Mouse (Mus musculus) heart, adult 2 months (tissue): ENCODE results near the gene Cenpt. TPM values are rescaled to one million over a fixed set of nuclear protein-coding genes. Genes with fewer than 3 reads are reported as not detected.

ENCODE experiments used
- DNase-seq, 2 experiments: peaks; one replicate each; pipeline ENCODE4 v3.0.0; 2021
- H3K27ac ChIP-seq: fragments of 200-600 bp; 2 replicates; pipeline ENCODE4 v1.8.1; 2022
- H3K27me3 ChIP-seq: fragments of 200-500 bp; 2 replicates; pipeline ENCODE4 v1.6.1; 2012; ENCODE audit warnings: mild to moderate bottlenecking, low read length, inconsistent platforms, mixed read lengths; ENCODE audit not compliant: control insufficient read depth, insufficient read depth
- H3K36me3 ChIP-seq: fragments of 200-500 bp; 2 replicates; pipeline ENCODE4 v1.6.1; 2012; ENCODE audit warnings: low read length, inconsistent platforms; ENCODE audit not compliant: control insufficient read depth, insufficient read depth
- H3K4me1 ChIP-seq: fragments of 200-500 bp; 2 replicates; pipeline ENCODE4 v1.6.1; 2011; ENCODE audit warnings: low read length; ENCODE audit not compliant: control insufficient read depth, insufficient read depth
- H3K4me3 ChIP-seq: fragments of 200-600 bp; 2 replicates; pipeline ENCODE4 v1.8.1; 2022
- H3K79me2 ChIP-seq: fragments of 200-500 bp; replicated peaks from 2 replicates; pipeline ENCODE4 v1.6.1; 2012; ENCODE audit warnings: mild to moderate bottlenecking, inconsistent platforms, low read length, moderate library complexity, mixed read lengths; ENCODE audit not compliant: control insufficient read depth, insufficient read depth
- H3K9ac ChIP-seq: fragments of 200-500 bp; 2 replicates; pipeline ENCODE4 v1.6.1; 2012; ENCODE audit warnings: low read depth, mild to moderate bottlenecking, control low read depth, inconsistent platforms, low read length, mixed read lengths
- CTCF ChIP-seq: fragments of 200-600 bp; IDR thresholded peaks from 2 replicates; pipeline ENCODE4 v1.8.1; 2022; ENCODE audit warnings: antibody characterized with exemption, mild to moderate bottlenecking, moderate library complexity
- EP300 ChIP-seq: fragments of 200-500 bp; IDR thresholded peaks from 2 replicates; pipeline ENCODE4 v1.6.1; 2011; ENCODE audit warnings: low read depth, low read length, control low read depth; ENCODE audit not compliant: insufficient read depth
- POLR2A ChIP-seq: fragments of 200-500 bp; IDR thresholded peaks from 2 replicates; pipeline ENCODE4 v1.6.1; 2011; ENCODE audit warnings: mild to moderate bottlenecking, low read depth, low read length, control low read depth; ENCODE audit not compliant: insufficient read depth
- WGBS: fragments of 180-500 bp; shearing (Covaris S2); methylation state at CpG from one replicate; pipeline ENCODE4 v1.1.7; 2018; 5-methylcytosine and 5-hydroxymethylcytosine counted together
- intact Hi-C: fragments of 180-260 bp; cut with DNase I; formaldehyde crosslinking; loops from one replicate; pipeline ENCODE4 v1.15.1; 2025
- polyA plus RNA-seq: library from polyadenylated mRNA; depleted of rRNA; stranded (reverse); fragments of >200 nt; gene quantifications from 2 replicates; pipeline ENCODE4 v1.2.3, GENCODE M21; 2012; rRNA removed
- total RNA-seq, 2 experiments: library from RNA; stranded (reverse); gene quantifications; 2 replicates each; pipeline ENCODE4 v1.2.3; 2021

The Cenpt gene
- total and polyA plus RNA-seq, 3 experiments = 2.3 to 6.0 (median 2.7) TPM

GRCm38 (mm10) chr8:105798408-105798807 lies 54.7 kb downstream of the Cenpt start:
- H3K36me3 ChIP-seq = no peaks in the 10 kb centered on the region
- WGBS = 86% methylated on average over 5 of the region's 5 CpGs
- H3K9ac ChIP-seq = no peak overlapping the region
- DNase-seq = no peak
- TF ChIP-seq EP300 (no peak), CTCF (no peak), POLR2A (no peak)
- peaks cover 8% of the 10 kb centered on the region for H3K4me1 ChIP-seq
- H3K79me2 ChIP-seq = peaks cover 4% of the 10 kb centered on the region; the same call in 1 of the 2 replicates
- H3K4me3 ChIP-seq = no peak overlapping the region
- H3K27me3 ChIP-seq = no peaks in the 10 kb centered on the region
- intact Hi-C loops = no loop called here
- H3K27ac ChIP-seq = no peak overlapping the region

GRCm38 (mm10) chr8:105795785-105796184 lies 57.3 kb downstream of the Cenpt start:
- DNase-seq = no peak
- H3K4me3 ChIP-seq = no peak overlapping the region
- H3K9ac ChIP-seq = no peak overlapping the region
- intact Hi-C loops = no loop called here
- H3K27ac ChIP-seq = no peak overlapping the region
- H3K4me1 ChIP-seq = peaks cover 9% of the 10 kb centered on the region
- 79% methylated on average over 1 of the region's 1 CpGs for WGBS
- no peaks in the 10 kb centered on the region for H3K36me3 ChIP-seq
- TF ChIP-seq EP300 (no peak), POLR2A (no peak), CTCF (no peak)
- no peaks in the 10 kb centered on the region for H3K27me3 ChIP-seq
- peaks cover 4% of the 10 kb centered on the region; the same call in 1 of the 2 replicates for H3K79me2 ChIP-seq

Other genes starting within 250 kb of the Cenpt start
- gene Ripor1, start 248.0 kb downstream of the Cenpt start, total RNA-seq = 10 to 100 TPM; 42.5 to 51.6 TPM
- 39.2 TPM in 2 replicates for gene Ripor1, start 248.0 kb downstream of the Cenpt start, polyA plus RNA-seq
- 10 to 100 TPM; 41.4 to 41.9 TPM for gene Ctcf, start 216.7 kb downstream of the Cenpt start, total RNA-seq
- gene Ctcf, start 216.7 kb downstream of the Cenpt start, polyA plus RNA-seq = 9.3 and 13.6 TPM in 2 replicates
- not detected for gene Agrp, start 215.9 kb downstream of the Cenpt start, total RNA-seq
- gene Agrp, start 215.9 kb downstream of the Cenpt start, polyA plus RNA-seq = 0.31 TPM in 1 of 2 replicates, not detected in the other
- under 1 TPM; 0.16 to 0.25 TPM for gene Carmil2, start 167.0 kb downstream of the Cenpt start, total RNA-seq
- 0.29 and 1.4 TPM in 2 replicates for gene Carmil2, start 167.0 kb downstream of the Cenpt start, polyA plus RNA-seq
- gene Acd, start 152.2 kb downstream of the Cenpt start, total RNA-seq = 10 to 100 TPM in 1 of 2 experiments, 1 to 10 TPM in 1; 10.0 to 11.1 TPM
- 19.7 and 22.3 TPM in 2 replicates for gene Acd, start 152.2 kb downstream of the Cenpt start, polyA plus RNA-seq
- gene Pard6a, start 152.1 kb downstream of the Cenpt start, total RNA-seq = 1 to 10 TPM; 5.5 to 6.8 TPM
- gene Pard6a, start 152.1 kb downstream of the Cenpt start, polyA plus RNA-seq = 12.0 and 18.6 TPM in 2 replicates
- gene 4933405L10Rik, start 145.6 kb downstream of the Cenpt start, total RNA-seq = not detected
- not detected in 2 replicates for gene 4933405L10Rik, start 145.6 kb downstream of the Cenpt start, polyA plus RNA-seq
- 1 to 10 TPM; 1.4 to 1.9 TPM for gene Enkd1, start 145.1 kb downstream of the Cenpt start, total RNA-seq
- 2.0 and 2.2 TPM in 2 replicates for gene Enkd1, start 145.1 kb downstream of the Cenpt start, polyA plus RNA-seq
- 1 to 10 TPM; 3.7 TPM for gene Gfod2, start 94.6 kb downstream of the Cenpt start, total RNA-seq
- gene Gfod2, start 94.6 kb downstream of the Cenpt start, polyA plus RNA-seq = 2.3 and 3.0 TPM in 2 replicates
- gene Ranbp10, start 25.9 kb downstream of the Cenpt start, total RNA-seq = 10 to 100 TPM; 18.0 to 18.5 TPM
- 20.0 and 22.3 TPM in 2 replicates for gene Ranbp10, start 25.9 kb downstream of the Cenpt start, polyA plus RNA-seq
- not detected for gene Tsnaxip1, start 25.5 kb downstream of the Cenpt start, total RNA-seq
- 0.20 TPM in 1 of 2 replicates, not detected in the other for gene Tsnaxip1, start 25.5 kb downstream of the Cenpt start, polyA plus RNA-seq
- 10 to 100 TPM; 26.8 to 30.1 TPM for gene Thap11, start 1.9 kb upstream of the Cenpt start, total RNA-seq
- 33.0 and 42.2 TPM in 2 replicates for gene Thap11, start 1.9 kb upstream of the Cenpt start, polyA plus RNA-seq
- gene Nutf2, start 7.3 kb upstream of the Cenpt start, total RNA-seq = 10 to 100 TPM; 35.5 to 39.8 TPM
- gene Nutf2, start 7.3 kb upstream of the Cenpt start, polyA plus RNA-seq = 56.1 and 67.7 TPM in 2 replicates
- 10 to 100 TPM; 23.2 to 25.4 TPM for gene Edc4, start 27.6 kb upstream of the Cenpt start, total RNA-seq
- gene Edc4, start 27.6 kb upstream of the Cenpt start, polyA plus RNA-seq = 42.4 and 47.6 TPM in 2 replicates
- gene Nrn1l, start 40.3 kb upstream of the Cenpt start, total RNA-seq = under 1 TPM; 0.41 to 0.57 TPM
- gene Nrn1l, start 40.3 kb upstream of the Cenpt start, polyA plus RNA-seq = 1.0 and 1.6 TPM in 2 replicates
- gene Pskh1, start 47.2 kb upstream of the Cenpt start, total RNA-seq = 10 to 100 TPM; 16.5 to 20.8 TPM
- 28.7 and 39.7 TPM in 2 replicates for gene Pskh1, start 47.2 kb upstream of the Cenpt start, polyA plus RNA-seq
- under 1 TPM in 1 of 2 experiments, not detected in 1; 0.32 TPM for gene Ctrl, start 80.6 kb upstream of the Cenpt start, total RNA-seq
- 0.88 and 1.9 TPM in 2 replicates for gene Ctrl, start 80.6 kb upstream of the Cenpt start, polyA plus RNA-seq
- gene Psmb10, start 85.2 kb upstream of the Cenpt start, total RNA-seq = 10 to 100 TPM; 58.1 to 68.1 TPM
- gene Psmb10, start 85.2 kb upstream of the Cenpt start, polyA plus RNA-seq = 95.9 and 96.5 TPM in 2 replicates
- under 1 TPM; 0.70 to 0.84 TPM for gene Lcat, start 90.1 kb upstream of the Cenpt start, total RNA-seq
- gene Lcat, start 90.1 kb upstream of the Cenpt start, polyA plus RNA-seq = 3.9 and 4.1 TPM in 2 replicates
- gene Slc12a4, start 112.8 kb upstream of the Cenpt start, total RNA-seq = 10 to 100 TPM; 35.0 to 38.1 TPM
- gene Slc12a4, start 112.8 kb upstream of the Cenpt start, polyA plus RNA-seq = 54.6 and 73.4 TPM in 2 replicates
- not detected for gene Dpep3, start 126.2 kb upstream of the Cenpt start, total RNA-seq
- gene Dpep3, start 126.2 kb upstream of the Cenpt start, polyA plus RNA-seq = 0.23 and 0.26 TPM in 2 replicates
- 1 to 10 TPM; 9.1 to 9.4 TPM for gene Dus2, start 138.1 kb upstream of the Cenpt start, total RNA-seq
- 7.8 and 11.9 TPM in 2 replicates for gene Dus2, start 138.1 kb upstream of the Cenpt start, polyA plus RNA-seq
- not detected for gene Dpep2nb, start 152.7 kb upstream of the Cenpt start, total RNA-seq
- not detected in 2 replicates for gene Dpep2nb, start 152.7 kb upstream of the Cenpt start, polyA plus RNA-seq
- gene Ddx28, start 158.6 kb upstream of the Cenpt start, total RNA-seq = 10 to 100 TPM in 1 of 2 experiments, 1 to 10 TPM in 1; 9.2 to 10.0 TPM
- gene Ddx28, start 158.6 kb upstream of the Cenpt start, polyA plus RNA-seq = 5.7 and 6.3 TPM in 2 replicates
- 10 to 100 TPM; 18.9 to 19.2 TPM for gene Nfatc3, start 205.6 kb upstream of the Cenpt start, total RNA-seq
- 12.2 and 21.8 TPM in 2 replicates for gene Nfatc3, start 205.6 kb upstream of the Cenpt start, polyA plus RNA-seq